Comparison of ENCODE assay signal across 13 mouse cellular contexts in genomic region chr7:19751070-19751383, GRCm38 (mm10). TPM values are rescaled to one million over a fixed set of nuclear protein-coding genes. Genes with fewer than 3 reads are reported as not detected.
DNase-seq lines count a peak whose midpoint lies in the region; ATAC-seq lines count a peak whose summit lies in the region.
"Had no signal": no experiment of that assay in that cellular context is flagged by ENCODE, and none has a peak within 500 bp of the region (broad histone marks: within the 10 kb centered on the region; RNA-seq: fewer than 3 reads in every experiment).

No protein-coding gene starts in this region.

- 40% methylated on average over 4 of the region's 4 CpGs for WGBS in heart, embryonic 11.5 days (ENCODE audit: insufficient replicate concordance)
- 28% methylated on average over 4 of the region's 4 CpGs for WGBS in lung, embryonic 16.5 days
- whole genome bisulfite sequencing in heart, embryonic 15.5 days: 32% methylated on average over 4 of the region's 4 CpGs
- WGBS in stomach, embryonic 14.5 days: 53% methylated on average over 4 of the region's 4 CpGs

- H3K27me3 ChIP-seq in heart, embryonic 11.5 days (ENCODE audit: control insufficient read depth, insufficient read depth, low read length): no peaks in the 10 kb centered on the region
- H3K27me3 ChIP-seq in lung, embryonic 16.5 days (ENCODE audit: control insufficient read depth, insufficient read depth, low read depth, low read length): no peaks in the 10 kb centered on the region
- no peaks in the 10 kb centered on the region for H3K27me3 ChIP-seq in heart, embryonic 15.5 days
- no peaks in the 10 kb centered on the region for H3K27me3 ChIP-seq in stomach, embryonic 14.5 days (ENCODE audit: control insufficient read depth, insufficient read depth, low read length)

- H3K4me2 ChIP-seq in heart, embryonic 11.5 days: no peak overlapping the region
- H3K4me2 ChIP-seq in lung, embryonic 16.5 days (ENCODE audit: low read depth, low read length): no peak overlapping the region
- no peak overlapping the region for H3K4me2 ChIP-seq in heart, embryonic 15.5 days
- peak overlapping the region; percentile 50; the same call in 1 of the 2 replicates for H3K4me2 ChIP-seq in stomach, embryonic 14.5 days (replicated peaks; ENCODE audit: low read depth, low read length)

- no peaks in the 10 kb centered on the region for H3K9me3 ChIP-seq in heart, embryonic 11.5 days (replicated peaks; ENCODE audit: control insufficient read depth, low read length)
- no peaks in the 10 kb centered on the region for H3K9me3 ChIP-seq in lung, embryonic 16.5 days (ENCODE audit: control insufficient read depth, low read length)
- H3K9me3 ChIP-seq in heart, embryonic 15.5 days (replicated peaks): no peaks in the 10 kb centered on the region
- H3K9me3 ChIP-seq in stomach, embryonic 14.5 days (ENCODE audit: control insufficient read depth, low read depth, low read length): no peaks in the 10 kb centered on the region
- H3K9me3 ChIP-seq: limb, embryonic 10.5 days had no signal

- no peaks in the 10 kb centered on the region for H3K36me3 ChIP-seq in heart, embryonic 11.5 days (ENCODE audit: control insufficient read depth, insufficient read depth, low read length)
- 0 out of 2 replicates have a peak, but pooled peaks cover 2% of the 10 kb centered on the region for H3K36me3 ChIP-seq in lung, embryonic 16.5 days (ENCODE audit: control insufficient read depth, insufficient read depth, low read length)
- H3K36me3 ChIP-seq in heart, embryonic 15.5 days: no peaks in the 10 kb centered on the region
- H3K36me3 ChIP-seq in stomach, embryonic 14.5 days (ENCODE audit: control insufficient read depth, insufficient read depth, low read length): no peaks in the 10 kb centered on the region

- peaks cover 46% of the 10 kb centered on the region for H3K4me1 ChIP-seq in heart, embryonic 11.5 days (ENCODE audit: control insufficient read depth, insufficient read depth, low read length)
- H3K4me1 ChIP-seq in lung, embryonic 16.5 days (replicated peaks; ENCODE audit: control insufficient read depth, insufficient read depth, low read length): peaks cover 46% of the 10 kb centered on the region
- H3K4me1 ChIP-seq in heart, embryonic 15.5 days (replicated peaks): peaks cover 59% of the 10 kb centered on the region
- peaks cover 35% of the 10 kb centered on the region for H3K4me1 ChIP-seq in stomach, embryonic 14.5 days (ENCODE audit: control insufficient read depth, insufficient read depth, low read length)

- no peak for ATAC-seq in heart, embryonic 11.5 days (replicated peaks; ENCODE audit: insufficient number of reproducible peaks, low FRiP score, low TSS enrichment)
- no peak for ATAC-seq in lung, embryonic 16.5 days (ENCODE audit: low read depth)
- ATAC-seq in heart, embryonic 15.5 days (replicated peaks; ENCODE audit: insufficient number of reproducible peaks, insufficient read depth, low FRiP score, low read depth): no peak
- ATAC-seq in stomach, embryonic 14.5 days (ENCODE audit: insufficient number of reproducible peaks, insufficient read depth, low FRiP score, low read depth): no peak

- no peak for DNase-seq in heart, postnatal 14 days
- DNase-seq in lung, postnatal 4 days: no peak
- no peak for DNase-seq in urinary bladder, postnatal 4 days (ENCODE audit: low spot score in 2 of 2)
- DNase-seq in right cerebral cortex, postnatal 4 days: no peak
- DNase-seq: cerebellum, adult 9-11 months; gastrocnemius, postnatal 10 days; midbrain, embryonic 14.5 days; thymus, adult 2 months had no signal

- H3K9ac ChIP-seq in heart, embryonic 11.5 days (ENCODE audit: low read depth, low read length): 0 out of 2 replicates have a peak overlapping the region, but pooled peaks have one; percentile 70
- no peak overlapping the region for H3K9ac ChIP-seq in lung, embryonic 16.5 days (ENCODE audit: low read length)
- no peak overlapping the region for H3K9ac ChIP-seq in heart, embryonic 15.5 days
- H3K9ac ChIP-seq in stomach, embryonic 14.5 days (replicated peaks; ENCODE audit: low read depth, low read length): no peak overlapping the region

- intact Hi-C loops in heart, postnatal 14 days (cut with DNase I): loop anchor here (5.0 kb wide), 1 partner anchor 121 kb away; no protein-coding TSS in a partner anchor

- no peak overlapping the region for H3K4me3 ChIP-seq in heart, embryonic 11.5 days (ENCODE audit: low read depth, low read length)
- no peak overlapping the region for H3K4me3 ChIP-seq in lung, embryonic 16.5 days (ENCODE audit: low read length)
- no peak overlapping the region for H3K4me3 ChIP-seq in heart, embryonic 15.5 days
- H3K4me3 ChIP-seq in stomach, embryonic 14.5 days (ENCODE audit: low read depth, low read length): no peak overlapping the region

- H3K27ac ChIP-seq in heart, embryonic 11.5 days (ENCODE audit: low read depth, low read length): peak overlapping the region; percentile 81; the same call in 1 of the 2 replicates
- peak overlapping the region; percentile 94 for H3K27ac ChIP-seq in lung, embryonic 16.5 days (ENCODE audit: low read length)
- H3K27ac ChIP-seq in heart, embryonic 15.5 days: peak overlapping the region; percentile 90
- H3K27ac ChIP-seq in stomach, embryonic 14.5 days (ENCODE audit: low read length): peak overlapping the region; percentile 84; the same call in 1 of the 2 replicates

RNA-seq across cellular contexts. Expression of gene Nectin2, which starts 0.7 kb away (rescaled TPM):
- 87.0 and 100 TPM in 2 replicates for polyA plus RNA-seq in heart, embryonic 11.5 days (2014; fragmentation: Nextera tagmentation; extraction: Ambion mirVana)
- total RNA-seq in heart, postnatal 14 days (2021): 10 to 100 TPM; 37.2 to 39.7 TPM
- polyA plus RNA-seq in lung, embryonic 16.5 days (2015; fragmentation: Nextera tagmentation; extraction: Ambion mirVana): 128 and 131 TPM in 2 replicates
- 66.5 and 81.4 TPM in 2 replicates for polyA plus RNA-seq in heart, embryonic 15.5 days (2015; fragmentation: Nextera tagmentation; extraction: Ambion mirVana)
- 106 and 113 TPM in 2 replicates for polyA plus RNA-seq in stomach, embryonic 14.5 days (2014; fragmentation: Nextera tagmentation; extraction: Ambion mirVana)

RNA-seq across cellular contexts. Expression of gene Bcam, which starts 19.8 kb away (rescaled TPM):
- polyA plus RNA-seq in heart, embryonic 11.5 days (2014; fragmentation: Nextera tagmentation; extraction: Ambion mirVana): 163 and 173 TPM in 2 replicates
- total RNA-seq in heart, postnatal 14 days (2021): 100 to 1,000 TPM; 225 to 236 TPM
- polyA plus RNA-seq in lung, embryonic 16.5 days (2015; fragmentation: Nextera tagmentation; extraction: Ambion mirVana): 347 and 379 TPM in 2 replicates
- 358 and 380 TPM in 2 replicates for polyA plus RNA-seq in heart, embryonic 15.5 days (2015; fragmentation: Nextera tagmentation; extraction: Ambion mirVana)
- polyA plus RNA-seq in stomach, embryonic 14.5 days (2014; fragmentation: Nextera tagmentation; extraction: Ambion mirVana): 156 and 164 TPM in 2 replicates

RNA-seq across cellular contexts. Expression of gene Tomm40, which starts 35.8 kb away (rescaled TPM):
- polyA plus RNA-seq in heart, embryonic 11.5 days (2014; fragmentation: Nextera tagmentation; extraction: Ambion mirVana): 142 and 154 TPM in 2 replicates
- total RNA-seq in heart, postnatal 14 days (2021): 100 to 1,000 TPM; 107 to 120 TPM
- 82.0 and 87.4 TPM in 2 replicates for polyA plus RNA-seq in lung, embryonic 16.5 days (2015; fragmentation: Nextera tagmentation; extraction: Ambion mirVana)
- polyA plus RNA-seq in heart, embryonic 15.5 days (2015; fragmentation: Nextera tagmentation; extraction: Ambion mirVana): 142 and 164 TPM in 2 replicates
- polyA plus RNA-seq in stomach, embryonic 14.5 days (2014; fragmentation: Nextera tagmentation; extraction: Ambion mirVana): 91.2 and 108 TPM in 2 replicates

RNA-seq across cellular contexts. Expression of gene Cblc, which starts 45.6 kb away (rescaled TPM):
- 0.20 and 0.24 TPM in 2 replicates for polyA plus RNA-seq in heart, embryonic 11.5 days (2014; fragmentation: Nextera tagmentation; extraction: Ambion mirVana)
- not detected for total RNA-seq in heart, postnatal 14 days (2021)
- 17.8 and 18.8 TPM in 2 replicates for polyA plus RNA-seq in lung, embryonic 16.5 days (2015; fragmentation: Nextera tagmentation; extraction: Ambion mirVana)
- polyA plus RNA-seq in heart, embryonic 15.5 days (2015; fragmentation: Nextera tagmentation; extraction: Ambion mirVana): 0.47 and 2.5 TPM in 2 replicates
- 15.1 and 17.7 TPM in 2 replicates for polyA plus RNA-seq in stomach, embryonic 14.5 days (2014; fragmentation: Nextera tagmentation; extraction: Ambion mirVana)
- polyA plus RNA-seq: midbrain, embryonic 14.5 days had no signal

RNA-seq across cellular contexts. Expression of gene Apoe, which starts 52.0 kb away (rescaled TPM):
- 357 and 371 TPM in 2 replicates for polyA plus RNA-seq in heart, embryonic 11.5 days (2014; fragmentation: Nextera tagmentation; extraction: Ambion mirVana)
- 100 to 1,000 TPM; 243 to 352 TPM for total RNA-seq in heart, postnatal 14 days (2021)
- 470 and 554 TPM in 2 replicates for polyA plus RNA-seq in lung, embryonic 16.5 days (2015; fragmentation: Nextera tagmentation; extraction: Ambion mirVana)
- polyA plus RNA-seq in heart, embryonic 15.5 days (2015; fragmentation: Nextera tagmentation; extraction: Ambion mirVana): 596 and 739 TPM in 2 replicates
- 291 and 299 TPM in 2 replicates for polyA plus RNA-seq in stomach, embryonic 14.5 days (2014; fragmentation: Nextera tagmentation; extraction: Ambion mirVana)
